8 mouse cellular contexts compared by ENCODE assay signal in the genomic region with DNA sequence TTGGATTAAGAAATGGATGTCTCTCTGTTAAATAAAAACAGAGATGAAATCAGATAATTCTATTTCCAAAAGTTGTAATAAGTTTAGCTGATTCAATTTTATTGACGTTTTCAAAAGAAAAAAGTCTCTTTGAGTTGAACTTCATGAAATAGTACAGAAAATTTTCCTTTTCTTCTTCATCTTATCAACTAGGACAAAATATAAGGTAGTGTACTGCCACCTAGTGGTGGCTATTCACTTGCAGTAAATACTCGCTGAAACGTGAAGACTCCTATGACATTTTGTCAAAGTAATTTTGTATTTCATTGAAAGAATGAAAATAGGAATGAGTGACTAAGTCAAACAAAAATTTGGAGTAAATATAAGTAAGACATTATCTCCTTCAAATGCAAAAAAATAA. TPM values are rescaled to one million over a fixed set of nuclear protein-coding genes. Genes with fewer than 3 reads are reported as not detected.
A peak's percentile ranks its signal among the peaks of the same experiment; 100 is the strongest.
DNase-seq lines count a peak whose midpoint lies in the region.

No protein-coding gene starts in this region.

- intact Hi-C loops in heart, postnatal 25 days (cut with DNase I) = loop anchor here (5.0 kb wide), 3 partner anchors 119 to 969 kb away; no protein-coding TSS in a partner anchor
- intact Hi-C loops in left cerebral cortex, postnatal 4 days (cut with DNase I) = loop anchor here (5.0 to 10.0 kb wide), 3 partner anchors 124 to 936 kb away; no protein-coding TSS in a partner anchor

- peak; percentile 37 for DNase-seq in heart, postnatal 4 days
- DNase-seq in heart, postnatal 25 days (ENCODE audit: low spot score) = no peak
- peak; percentile 18 for DNase-seq in right cerebral cortex, postnatal 14 days
- no peak for DNase-seq in right cerebral cortex, postnatal 25 days
- peak; percentile 71 for DNase-seq in ZHBTc4 (ENCODE audit: low read depth, low spot score)
- DNase-seq in left cerebral cortex, postnatal 4 days = peak; percentile 26
- no peak for DNase-seq in urinary bladder, postnatal 14 days (ENCODE audit: low spot score)
- no peak for DNase-seq in spleen, postnatal 14 days (ENCODE audit: low spot score in 2 of 2)

RNA-seq across cellular contexts. Expression of gene Vwde, which starts 56.1 kb away (rescaled TPM):
- total RNA-seq in heart, postnatal 4 days (2021) = not detected
- total RNA-seq in heart, postnatal 25 days (2021) = not detected
- under 1 TPM; 0.22 to 0.26 TPM for total RNA-seq in left cerebral cortex, postnatal 4 days (2021)

Comparison
In these comparisons a context has a peak if more than half of its experiments do, and no peak if none do; other contexts are left out.
1. DNase-seq: peak in heart, postnatal 4 days (single experiment), right cerebral cortex, postnatal 14 days (single experiment), ZHBTc4 (single experiment) and left cerebral cortex, postnatal 4 days (single experiment); none in heart, postnatal 25 days (single experiment), right cerebral cortex, postnatal 25 days (single experiment), urinary bladder, postnatal 14 days (single experiment) and spleen, postnatal 14 days (0 of 2).